Mouse (Mus musculus): ENCODE results near the gene Rpl12. TPM values are rescaled to one million over a fixed set of nuclear protein-coding genes. Genes with fewer than 3 reads are reported as not detected.

The Rpl12 gene
- polyA plus RNA-seq, 1 experiment from 2014 or later, result 102 TPM

GRCm38 (mm10) chr2:32924306-32924844 lies 37.0 kb upstream of the Rpl12 start:
- no peak overlapping the region for H3K9ac ChIP-seq
- H3K36me3 ChIP-seq, result peaks cover 86% of the 10 kb centered on the region
- no peak overlapping the region for H3K27ac ChIP-seq (replicated peaks)
- H3K4me1 ChIP-seq (replicated peaks), result no peaks in the 10 kb centered on the region
- no peak for ATAC-seq (ENCODE audit: low read depth)
- WGBS, result 77% methylated on average over 10 of the region's 10 CpGs
- H3K9me3 ChIP-seq, result no peaks in the 10 kb centered on the region
- H3K27me3 ChIP-seq, result no peaks in the 10 kb centered on the region
- no peak overlapping the region for H3K4me3 ChIP-seq
- H3K4me2 ChIP-seq, result no peak overlapping the region

- Histone ChIP-seq H3K4me3 (no peak overlapping the region), H3K36me3 (peaks cover 73% of the 10 kb centered on the region), H3K27ac (replicated peaks) (no peak overlapping the region), H3K9ac (no peak overlapping the region), H3K4me2 (no peak overlapping the region), H3K9me3 (no peaks in the 10 kb centered on the region), H3K4me1 (replicated peaks) (no peaks in the 10 kb centered on the region), H3K27me3 (no peaks in the 10 kb centered on the region)
- no peak for ATAC-seq (ENCODE audit: low read depth)
- WGBS, result 91% methylated on average over 12 of the region's 12 CpGs
Measured at GRCm38 (mm10) chr2:32926330-32927075, 34.9 kb upstream of the Rpl12 start.

GRCm38 (mm10) chr2:32927624-32928234 lies 33.6 kb upstream of the Rpl12 start:
- no peaks in the 10 kb centered on the region for H3K9me3 ChIP-seq
- no peaks in the 10 kb centered on the region for H3K4me1 ChIP-seq (replicated peaks)
- H3K4me3 ChIP-seq, result no peak overlapping the region
- H3K9ac ChIP-seq, result no peak overlapping the region
- H3K36me3 ChIP-seq, result peaks cover 70% of the 10 kb centered on the region
- WGBS, result 84% methylated on average over 15 of the region's 15 CpGs
- H3K4me2 ChIP-seq, result no peak overlapping the region
- no peak overlapping the region for H3K27ac ChIP-seq (replicated peaks)
- H3K27me3 ChIP-seq, result no peaks in the 10 kb centered on the region
- peak; percentile 12; the same call in 1 of the 2 replicates for ATAC-seq (ENCODE audit: low read depth)

GRCm38 (mm10) chr2:32928235-32928946 lies 33.0 kb upstream of the Rpl12 start:
- Histone ChIP-seq H3K27ac (replicated peaks) (no peak overlapping the region), H3K9me3 (no peaks in the 10 kb centered on the region), H3K27me3 (no peaks in the 10 kb centered on the region), H3K36me3 (peaks cover 70% of the 10 kb centered on the region), H3K9ac (no peak overlapping the region), H3K4me1 (replicated peaks) (no peaks in the 10 kb centered on the region), H3K4me2 (no peak overlapping the region), H3K4me3 (no peak overlapping the region)
- peak; percentile 47 for ATAC-seq (ENCODE audit: low read depth)
- WGBS, result 35% methylated on average over 10 of the region's 10 CpGs

- Histone ChIP-seq H3K9ac (no peak overlapping the region), H3K36me3 (peaks cover 70% of the 10 kb centered on the region), H3K4me3 (no peak overlapping the region), H3K4me1 (replicated peaks) (no peaks in the 10 kb centered on the region), H3K4me2 (no peak overlapping the region), H3K9me3 (no peaks in the 10 kb centered on the region), H3K27me3 (no peaks in the 10 kb centered on the region), H3K27ac (replicated peaks) (no peak overlapping the region)
- no peak for ATAC-seq (ENCODE audit: low read depth)
- WGBS, result 87% methylated on average over 19 of the region's 19 CpGs
Measured at GRCm38 (mm10) chr2:32928947-32929829, 32.2 kb upstream of the Rpl12 start.

GRCm38 (mm10) chr2:32931730-32932129 lies 29.6 kb upstream of the Rpl12 start:
- WGBS, result 79% methylated on average over 7 of the region's 7 CpGs
- Histone ChIP-seq H3K27ac (replicated peaks) (no peak overlapping the region), H3K9me3 (no peaks in the 10 kb centered on the region), H3K9ac (no peak overlapping the region), H3K4me1 (replicated peaks) (no peaks in the 10 kb centered on the region), H3K36me3 (peaks cover 68% of the 10 kb centered on the region), H3K4me3 (no peak overlapping the region), H3K4me2 (no peak overlapping the region), H3K27me3 (no peaks in the 10 kb centered on the region)
- ATAC-seq (ENCODE audit: low read depth), result no peak

GRCm38 (mm10) chr2:32938741-32939140 lies 22.6 kb upstream of the Rpl12 start:
- Histone ChIP-seq H3K9me3 (no peaks in the 10 kb centered on the region), H3K4me3 (no peak overlapping the region), H3K27ac (replicated peaks) (no peak overlapping the region), H3K4me1 (replicated peaks) (no peaks in the 10 kb centered on the region), H3K27me3 (no peaks in the 10 kb centered on the region), H3K4me2 (no peak overlapping the region), H3K9ac (no peak overlapping the region), H3K36me3 (peaks cover 91% of the 10 kb centered on the region)
- WGBS, result 88% methylated on average over 5 of the region's 5 CpGs
- no peak for ATAC-seq (ENCODE audit: low read depth)

- Histone ChIP-seq H3K27ac (replicated peaks) (no peak overlapping the region), H3K36me3 (peaks cover 91% of the 10 kb centered on the region)
Measured at GRCm38 (mm10) chr2:32939418-32939817, 21.9 kb upstream of the Rpl12 start.

GRCm38 (mm10) chr2:32940483-32940882 lies 20.9 kb upstream of the Rpl12 start:
- peaks cover 91% of the 10 kb centered on the region for H3K36me3 ChIP-seq
- 93% methylated on average over 4 of the region's 4 CpGs for WGBS
- H3K4me3 ChIP-seq, result no peak overlapping the region
- no peak overlapping the region for H3K4me2 ChIP-seq
- no peaks in the 10 kb centered on the region for H3K4me1 ChIP-seq (replicated peaks)
- H3K9ac ChIP-seq, result no peak overlapping the region
- ATAC-seq (ENCODE audit: low read depth), result no peak
- H3K27me3 ChIP-seq, result no peaks in the 10 kb centered on the region
- no peaks in the 10 kb centered on the region for H3K9me3 ChIP-seq
- no peak overlapping the region for H3K27ac ChIP-seq (replicated peaks)

More at GRCm38 (mm10) chr2:32939418-32939817, 21.9 kb upstream of the Rpl12 start:
- Histone ChIP-seq H3K4me1 (replicated peaks) (no peaks in the 10 kb centered on the region), H3K9ac (no peak overlapping the region), H3K4me3 (no peak overlapping the region), H3K27me3 (no peaks in the 10 kb centered on the region), H3K4me2 (no peak overlapping the region), H3K9me3 (no peaks in the 10 kb centered on the region)
- no peak for ATAC-seq (ENCODE audit: low read depth)
- WGBS, result 61% methylated on average over 5 of the region's 5 CpGs

GRCm38 (mm10) chr2:32947454-32947853 lies 13.9 kb upstream of the Rpl12 start:
- no peak for ATAC-seq (ENCODE audit: low read depth)
- Histone ChIP-seq H3K9me3 (no peaks in the 10 kb centered on the region), H3K27ac (replicated peaks) (no peak overlapping the region), H3K27me3 (no peaks in the 10 kb centered on the region), H3K9ac (no peak overlapping the region), H3K36me3 (peaks cover 99% of the 10 kb centered on the region), H3K4me2 (no peak overlapping the region), H3K4me1 (replicated peaks) (no peaks in the 10 kb centered on the region), H3K4me3 (no peak overlapping the region)
- WGBS, result 89% methylated on average over 11 of the region's 11 CpGs

GRCm38 (mm10) chr2:32954581-32954980 lies 6.8 kb upstream of the Rpl12 start:
- Histone ChIP-seq H3K9me3 (no peaks in the 10 kb centered on the region), H3K4me3 (no peak overlapping the region), H3K36me3 (peaks cover 80% of the 10 kb centered on the region), H3K4me2 (no peak overlapping the region), H3K27me3 (no peaks in the 10 kb centered on the region), H3K9ac (no peak overlapping the region), H3K4me1 (replicated peaks) (no peaks in the 10 kb centered on the region), H3K27ac (replicated peaks) (no peak overlapping the region)
- WGBS, result 89% methylated on average over 2 of the region's 2 CpGs
- no peak for ATAC-seq (ENCODE audit: low read depth)

Measured in neural tube, embryonic 13.5 days (tissue).